Mouse (Mus musculus): Measurements from ENCODE around the gene Nr6a1. TPM values are rescaled to one million over a fixed set of nuclear protein-coding genes. Genes with fewer than 3 reads are reported as not detected.

The Nr6a1 gene
- total RNA-seq, 2 experiments from 2014 or later: 6.0 to 6.8 TPM

DNA sequence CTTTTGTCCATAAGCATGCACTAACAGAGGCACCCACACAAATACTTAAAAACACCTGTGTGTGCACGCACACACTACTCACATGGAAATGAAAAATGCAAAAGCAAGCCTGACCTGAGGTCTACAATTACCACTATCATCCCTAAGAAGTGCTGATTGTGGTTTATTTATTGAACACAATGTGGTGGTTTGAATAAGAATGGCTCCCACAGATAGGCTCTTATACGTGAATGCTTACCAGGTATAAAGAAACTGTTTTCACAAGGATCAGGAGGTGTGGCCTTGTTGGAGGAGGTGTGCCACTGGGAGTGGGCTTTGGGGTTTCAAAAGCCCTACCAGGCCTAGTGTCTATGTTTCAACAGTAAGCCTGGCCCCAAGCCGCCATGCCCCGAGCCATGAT lies 110.0 kb downstream of the Nr6a1 start:
- ATAC-seq (replicated peaks; ENCODE audit: low FRiP score, low TSS enrichment, poor library complexity, severe bottlenecking): no peak

GRCm38 (mm10) chr2:38797087-38797624 lies 130.3 kb downstream of the Nr6a1 start:
- peak; percentile 67 for ATAC-seq (replicated peaks; ENCODE audit: low FRiP score, low TSS enrichment, poor library complexity, severe bottlenecking)

- ATAC-seq (replicated peaks; ENCODE audit: low FRiP score, low TSS enrichment, poor library complexity, severe bottlenecking): no peak
Measured at GRCm38 (mm10) chr2:38787338-38787737, 140.2 kb downstream of the Nr6a1 start.

GRCm38 (mm10) chr2:38786216-38786960 lies 141.1 kb downstream of the Nr6a1 start:
- ATAC-seq (replicated peaks; ENCODE audit: low FRiP score, low TSS enrichment, poor library complexity, severe bottlenecking): 0 out of 2 replicates have a peak, but pooled peaks have one; percentile 61

DNA sequence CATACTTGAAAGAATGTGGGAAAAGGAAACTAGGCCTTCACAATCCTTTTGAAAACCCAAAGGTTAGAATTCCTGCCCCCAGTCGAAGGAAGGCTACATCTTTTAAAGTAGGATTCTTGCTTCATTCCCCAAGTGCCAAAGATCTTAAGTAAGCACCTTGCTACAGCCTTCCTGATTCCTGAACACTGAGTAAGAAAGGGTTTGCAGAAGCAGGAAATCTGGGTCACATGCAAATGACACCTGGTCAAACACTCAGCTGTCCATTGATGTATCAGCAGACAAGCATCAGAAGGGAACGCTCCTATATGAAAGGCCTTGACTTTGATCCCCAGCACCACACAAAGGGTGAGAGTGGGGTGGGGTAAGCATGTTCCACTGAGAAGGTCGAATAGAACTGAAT lies 142.4 kb downstream of the Nr6a1 start:
- ATAC-seq (replicated peaks; ENCODE audit: low FRiP score, low TSS enrichment, poor library complexity, severe bottlenecking): no peak

GRCm38 (mm10) chr2:38784396-38784795 lies 143.1 kb downstream of the Nr6a1 start:
- ATAC-seq (replicated peaks; ENCODE audit: low FRiP score, low TSS enrichment, poor library complexity, severe bottlenecking): no peak

DNA sequence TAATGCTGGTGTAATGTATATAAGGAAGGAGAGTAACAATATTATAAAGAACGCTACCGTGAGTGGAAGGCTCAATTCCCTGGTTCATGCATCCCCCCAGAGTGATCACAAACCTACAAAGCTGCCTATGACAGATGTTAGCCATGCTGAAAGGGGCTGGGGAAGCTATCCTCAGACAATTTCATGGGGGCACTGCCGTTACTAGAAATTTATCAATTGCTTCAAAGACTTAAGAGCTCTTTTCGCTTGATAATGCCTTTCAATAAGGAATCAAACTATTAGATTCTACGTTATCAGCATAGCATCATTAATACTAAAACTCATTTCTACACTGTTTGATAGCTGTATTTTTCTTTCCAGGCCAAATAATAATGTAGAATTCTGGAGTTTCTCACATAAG lies 144.1 kb downstream of the Nr6a1 start:
- no peak for ATAC-seq (replicated peaks; ENCODE audit: low FRiP score, low TSS enrichment, poor library complexity, severe bottlenecking)

- ATAC-seq (replicated peaks; ENCODE audit: low FRiP score, low TSS enrichment, poor library complexity, severe bottlenecking): no peak
Measured at GRCm38 (mm10) chr2:38782731-38783130, 144.8 kb downstream of the Nr6a1 start.

DNA sequence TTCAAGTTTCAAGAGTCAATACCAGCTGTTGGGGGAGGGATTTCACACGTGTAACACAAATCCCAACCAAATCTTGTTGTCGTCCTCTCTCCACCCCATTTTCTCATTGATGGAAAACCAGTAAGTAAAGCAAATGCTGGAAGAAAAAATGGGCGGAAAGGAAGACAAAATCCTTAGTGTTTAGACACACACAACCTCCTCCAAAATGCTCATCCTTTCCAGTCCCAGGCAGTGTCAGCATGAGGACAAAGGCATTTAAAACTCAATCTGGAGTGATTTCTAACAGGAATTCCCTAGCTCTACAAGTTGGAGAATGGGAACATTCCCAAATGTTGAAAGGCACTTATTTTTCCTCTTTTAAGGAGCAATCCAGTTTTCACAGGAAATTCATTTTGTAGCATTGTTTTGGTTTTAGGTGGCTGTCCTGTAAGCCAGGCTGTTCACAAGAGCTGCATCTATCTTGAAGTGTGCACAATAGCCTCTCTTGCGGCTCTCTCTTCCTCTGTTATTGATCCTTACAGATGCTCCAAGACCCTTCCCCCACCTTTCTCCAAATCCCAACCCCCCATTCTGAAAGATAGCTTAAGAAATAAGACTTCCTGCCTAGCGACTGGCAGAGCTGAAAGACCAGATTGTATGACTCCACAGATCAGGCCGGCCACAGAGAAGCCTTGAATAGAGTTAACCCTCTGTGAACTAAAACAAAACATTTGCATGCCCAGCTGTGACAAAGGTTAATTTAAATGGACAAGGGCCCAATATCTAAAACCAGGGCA lies 145.4 kb downstream of the Nr6a1 start:
- ATAC-seq (replicated peaks; ENCODE audit: low FRiP score, low TSS enrichment, poor library complexity, severe bottlenecking): no peak

DNA sequence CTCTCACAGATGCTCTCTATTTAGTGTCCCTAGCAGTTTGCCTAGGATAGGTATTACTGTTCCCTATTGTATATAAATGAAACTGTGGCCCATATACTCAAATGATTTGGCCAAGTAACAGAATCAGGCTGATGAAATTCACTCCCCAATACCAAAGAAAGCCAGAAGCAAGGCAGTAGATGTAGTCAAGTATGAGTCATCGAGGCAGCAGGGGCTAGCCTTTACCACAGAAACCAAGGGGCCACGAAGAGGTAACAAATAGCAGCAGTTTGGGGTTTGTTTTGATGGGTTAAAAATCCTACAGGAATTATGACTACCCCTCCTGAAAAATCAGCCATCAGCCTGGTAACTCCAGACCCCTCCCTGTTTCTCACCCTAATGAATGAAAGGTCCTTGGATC lies 147.5 kb downstream of the Nr6a1 start:
- no peak for ATAC-seq (replicated peaks; ENCODE audit: low FRiP score, low TSS enrichment, poor library complexity, severe bottlenecking)

- ATAC-seq (replicated peaks; ENCODE audit: low FRiP score, low TSS enrichment, poor library complexity, severe bottlenecking): no peak
Measured at GRCm38 (mm10) chr2:38777326-38777725, 150.2 kb downstream of the Nr6a1 start.

GRCm38 (mm10) chr2:38774936-38775335 lies 152.6 kb downstream of the Nr6a1 start:
- ATAC-seq (replicated peaks; ENCODE audit: low FRiP score, low TSS enrichment, poor library complexity, severe bottlenecking): no peak

- no peak for ATAC-seq (replicated peaks; ENCODE audit: low FRiP score, low TSS enrichment, poor library complexity, severe bottlenecking)
Measured at GRCm38 (mm10) chr2:38771478-38771797, 156.1 kb downstream of the Nr6a1 start.

- ATAC-seq (replicated peaks; ENCODE audit: low FRiP score, low TSS enrichment, poor library complexity, severe bottlenecking): no peak
Measured at GRCm38 (mm10) chr2:38770772-38771477, 156.6 kb downstream of the Nr6a1 start.

DNA sequence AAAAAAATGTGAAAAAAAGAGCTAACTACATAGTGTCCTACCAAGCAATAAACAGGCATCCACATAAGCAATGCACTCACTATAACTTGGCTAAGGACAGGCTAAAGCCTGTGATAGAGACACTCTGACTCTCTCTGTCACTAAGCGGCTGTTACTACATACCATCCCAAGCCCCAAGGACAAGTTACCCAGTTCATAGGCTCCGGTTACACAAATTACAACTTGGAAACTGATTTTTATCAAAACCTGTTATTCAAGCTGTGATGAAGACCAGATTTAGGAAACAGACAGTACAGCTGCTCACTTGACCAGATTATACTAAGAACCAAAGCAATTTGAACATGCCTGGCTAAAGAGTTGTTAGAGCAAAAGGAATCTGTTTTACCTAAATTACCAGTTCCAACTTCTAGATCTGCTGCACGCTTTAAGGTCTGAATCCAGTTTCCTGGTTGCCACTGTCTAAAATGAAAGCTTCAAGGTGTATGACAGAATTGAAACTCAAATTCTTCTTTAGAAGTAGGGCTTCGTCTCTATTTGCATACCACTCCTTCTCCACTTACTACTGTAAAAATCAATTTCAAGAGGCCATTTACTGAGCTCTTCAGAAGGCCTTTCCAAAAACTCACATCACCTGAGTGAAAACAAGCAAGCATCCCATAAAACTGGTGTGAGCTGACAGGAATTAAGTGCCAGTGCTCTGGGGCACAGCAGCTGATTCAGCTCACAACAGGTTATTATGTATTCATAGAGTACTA lies 160.1 kb downstream of the Nr6a1 start:
- no peak for ATAC-seq (replicated peaks; ENCODE audit: low FRiP score, low TSS enrichment, poor library complexity, severe bottlenecking)

- ATAC-seq (replicated peaks; ENCODE audit: low FRiP score, low TSS enrichment, poor library complexity, severe bottlenecking): peak; percentile 34; the same call in 1 of the 2 replicates
Measured at GRCm38 (mm10) chr2:38739847-38740246, 187.6 kb downstream of the Nr6a1 start.

DNA sequence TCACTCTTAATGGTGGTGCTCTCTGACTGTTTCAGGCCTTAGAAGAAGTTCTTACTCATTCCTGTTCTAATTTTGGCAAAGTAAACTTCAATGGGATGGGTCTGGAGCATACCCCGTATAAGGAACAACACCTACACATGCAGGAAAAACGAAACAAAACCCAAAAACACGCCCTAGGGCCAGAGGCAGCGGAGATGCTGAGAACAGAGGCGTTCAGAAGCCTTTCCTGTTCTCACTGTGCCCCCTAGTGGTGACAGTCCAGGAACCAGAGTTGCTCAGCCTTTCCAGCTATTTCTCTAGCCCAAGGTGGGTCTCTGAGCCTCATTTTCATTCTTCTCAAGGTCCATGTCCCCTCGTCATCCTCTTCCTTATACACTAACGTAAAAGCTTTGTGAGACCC lies 188.1 kb downstream of the Nr6a1 start:
- ATAC-seq (replicated peaks; ENCODE audit: low FRiP score, low TSS enrichment, poor library complexity, severe bottlenecking): peak; percentile 87

DNA sequence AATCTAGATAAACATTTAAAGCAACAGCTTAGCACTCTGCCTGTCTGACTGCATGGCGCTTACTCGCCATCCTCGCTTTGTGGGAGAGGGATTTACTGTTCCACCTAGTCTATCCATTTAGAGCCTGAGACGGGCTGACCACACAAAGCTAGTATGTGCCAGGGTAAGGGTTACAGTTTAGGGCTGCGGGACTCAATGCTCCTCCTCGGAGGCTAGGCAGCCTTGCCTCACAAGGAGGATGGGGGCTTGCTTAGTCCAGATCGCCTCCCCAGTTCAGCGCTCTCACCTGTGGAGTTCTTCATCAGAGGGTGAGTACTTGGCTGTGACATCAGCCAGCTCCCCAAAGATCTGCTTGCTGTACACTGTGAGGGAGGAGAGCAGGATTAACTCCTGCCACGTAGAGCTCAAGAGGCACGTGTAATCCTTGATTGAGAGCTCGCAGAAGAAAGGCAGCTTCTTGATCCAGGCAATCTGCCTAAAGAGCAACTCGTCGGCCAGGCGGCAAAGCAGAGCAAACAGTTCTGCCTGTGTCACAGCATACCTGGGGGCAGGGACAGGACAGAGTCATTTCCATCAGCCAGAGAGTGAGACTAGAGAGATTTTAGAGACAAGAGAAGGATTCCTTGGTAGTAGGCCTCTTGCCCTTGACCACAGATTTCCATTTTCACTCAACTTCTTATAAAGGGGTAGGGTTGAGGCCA lies 188.7 kb downstream of the Nr6a1 start:
- ATAC-seq (replicated peaks; ENCODE audit: low FRiP score, low TSS enrichment, poor library complexity, severe bottlenecking): no peak

GRCm38 (mm10) chr2:38735740-38736139 lies 191.7 kb downstream of the Nr6a1 start:
- no peak for ATAC-seq (replicated peaks; ENCODE audit: low FRiP score, low TSS enrichment, poor library complexity, severe bottlenecking)
